Mouse (Mus musculus) embryonic facial prominence, embryonic 15.5 days (tissue): ENCODE data around the gene Gm5475. TPM values are rescaled to one million over a fixed set of nuclear protein-coding genes. Genes with fewer than 3 reads are reported as not detected.
A peak's percentile ranks its signal among the peaks of the same experiment; 100 is the strongest.

Experiments used
- ATAC-seq: fragments of 200-750 bp; cut with Nextera tagmentation; 2 replicates; pipeline ENCODE4 v1.8.0; 2017; ENCODE audit warnings: low read depth, moderate TSS enrichment; ENCODE audit not compliant: insufficient number of reproducible peaks, low FRiP score, low TSS enrichment
- H3K27ac ChIP-seq: fragments of 300-500 bp; sonication (generic); replicated peaks from 2 replicates; pipeline ENCODE4 v1.5.1; 2015; ENCODE audit warnings: mild to moderate bottlenecking, inconsistent platforms
- H3K27me3 ChIP-seq: fragments of 300-500 bp; sonication (generic); 2 replicates; pipeline ENCODE4 v1.6.1; 2015; ENCODE audit warnings: inconsistent platforms
- H3K36me3 ChIP-seq: fragments of 300-500 bp; sonication (generic); 2 replicates; pipeline ENCODE4 v1.6.1; 2015; ENCODE audit warnings: mild to moderate bottlenecking, inconsistent platforms
- H3K4me1 ChIP-seq: fragments of 300-500 bp; sonication (generic); 2 replicates; pipeline ENCODE4 v1.6.1; 2015; ENCODE audit warnings: inconsistent platforms
- H3K4me2 ChIP-seq: fragments of 300-500 bp; sonication (generic); replicated peaks from 2 replicates; pipeline ENCODE4 v1.6.1; 2015; ENCODE audit warnings: mild to moderate bottlenecking, inconsistent platforms
- H3K4me3 ChIP-seq: fragments of 300-500 bp; sonication (generic); replicated peaks from 2 replicates; pipeline ENCODE4 v1.5.1; 2015; ENCODE audit warnings: mild to moderate bottlenecking, inconsistent platforms
- H3K9ac ChIP-seq: fragments of 300-500 bp; sonication (generic); 2 replicates; pipeline ENCODE4 v1.6.1; 2015; ENCODE audit warnings: inconsistent platforms
- H3K9me3 ChIP-seq: fragments of 300-500 bp; sonication (generic); replicated peaks from 2 replicates; pipeline ENCODE4 v1.6.1; 2016; ENCODE audit warnings: inconsistent platforms
- WGBS: fragments of 180-500 bp; shearing (Covaris S2); methylation state at CpG from one replicate; pipeline ENCODE4 v1.1.7; 2015; 5-methylcytosine and 5-hydroxymethylcytosine counted together
- polyA plus RNA-seq: library from polyadenylated mRNA; unstranded; fragments of >200 nt; fragmentation: Nextera tagmentation; extraction: Ambion mirVana; gene quantifications from 2 replicates; pipeline ENCODE4 v1.2.1, GENCODE M21; 2015

The Gm5475 gene
- polyA plus RNA-seq, 1 experiment from 2014 or later = 0.07 TPM

GRCm38 (mm10) chr15:100414011-100414410 lies 7.9 kb upstream of the Gm5475 start:
- H3K9me3 ChIP-seq = no peaks in the 10 kb centered on the region
- ATAC-seq = no peak
- 61% methylated on average over 4 of the region's 4 CpGs for WGBS
- no peak overlapping the region for H3K4me3 ChIP-seq
- no peaks in the 10 kb centered on the region for H3K27me3 ChIP-seq
- H3K27ac ChIP-seq = no peak overlapping the region
- no peak overlapping the region for H3K9ac ChIP-seq
- peaks cover 18% of the 10 kb centered on the region for H3K36me3 ChIP-seq
- H3K4me2 ChIP-seq = no peak overlapping the region
- peaks cover 21% of the 10 kb centered on the region; the same call in 1 of the 2 replicates for H3K4me1 ChIP-seq

- no peak overlapping the region for H3K4me2 ChIP-seq
- no peaks in the 10 kb centered on the region for H3K9me3 ChIP-seq
- H3K27me3 ChIP-seq = no peaks in the 10 kb centered on the region
- peaks cover 12% of the 10 kb centered on the region; the same call in 1 of the 2 replicates for H3K36me3 ChIP-seq
- 93% methylated on average over 13 of the region's 13 CpGs for WGBS
- no peak overlapping the region for H3K9ac ChIP-seq
- peaks cover 26% of the 10 kb centered on the region; the same call in 1 of the 2 replicates for H3K4me1 ChIP-seq
- H3K4me3 ChIP-seq = no peak overlapping the region
- no peak overlapping the region for H3K27ac ChIP-seq
- ATAC-seq = no peak
These were observed 7.0 kb upstream of the Gm5475 start for GRCm38 (mm10) chr15:100414942-100415341.

- Histone ChIP-seq H3K9me3 (no peaks in the 10 kb centered on the region), H3K4me2 (no peak overlapping the region), H3K4me1 (peaks cover 30% of the 10 kb centered on the region; the same call in 1 of the 2 replicates), H3K27ac (no peak overlapping the region), H3K4me3 (no peak overlapping the region), H3K36me3 (peaks cover 12% of the 10 kb centered on the region; the same call in 1 of the 2 replicates), H3K27me3 (no peaks in the 10 kb centered on the region), H3K9ac (no peak overlapping the region)
- 85% methylated on average over 8 of the region's 8 CpGs for WGBS
- ATAC-seq = no peak
These were observed 6.3 kb upstream of the Gm5475 start for GRCm38 (mm10) chr15:100415684-100416083.

- ATAC-seq = no peak
- 66% methylated on average over 9 of the region's 9 CpGs for WGBS
- H3K4me1 ChIP-seq = peaks cover 37% of the 10 kb centered on the region
These were observed 4.0 kb upstream of the Gm5475 start for GRCm38 (mm10) chr15:100417854-100418450.

GRCm38 (mm10) chr15:100419311-100419710 lies 2.6 kb upstream of the Gm5475 start:
- Histone ChIP-seq H3K36me3 (no peaks in the 10 kb centered on the region), H3K9me3 (no peaks in the 10 kb centered on the region), H3K4me2 (no peak overlapping the region), H3K9ac (no peak overlapping the region), H3K27me3 (0 out of 2 replicates have a peak, but pooled peaks cover 3% of the 10 kb centered on the region), H3K27ac (no peak overlapping the region), H3K4me1 (peaks cover 49% of the 10 kb centered on the region), H3K4me3 (no peak overlapping the region)
- no peak for ATAC-seq
- WGBS = 67% methylated on average over 8 of the region's 8 CpGs

More at GRCm38 (mm10) chr15:100417854-100418450, 4.0 kb upstream of the Gm5475 start:
- Histone ChIP-seq H3K9me3 (no peaks in the 10 kb centered on the region), H3K4me3 (no peak overlapping the region), H3K27ac (0 out of 2 replicates have a peak overlapping the region, but pooled peaks have one; percentile 1), H3K36me3 (no peaks in the 10 kb centered on the region), H3K4me2 (no peak overlapping the region), H3K9ac (no peak overlapping the region), H3K27me3 (no peaks in the 10 kb centered on the region)

- no peak for ATAC-seq
- no peak overlapping the region for H3K27ac ChIP-seq
- H3K4me3 ChIP-seq = no peak overlapping the region
- 0 out of 2 replicates have a peak, but pooled peaks cover 4% of the 10 kb centered on the region for H3K27me3 ChIP-seq
- no peak overlapping the region for H3K4me2 ChIP-seq
- no peak overlapping the region for H3K9ac ChIP-seq
- 63% methylated on average over 9 of the region's 9 CpGs for WGBS
- H3K4me1 ChIP-seq = peaks cover 52% of the 10 kb centered on the region
- H3K9me3 ChIP-seq = no peaks in the 10 kb centered on the region
- no peaks in the 10 kb centered on the region for H3K36me3 ChIP-seq
These were observed 1.8 kb upstream of the Gm5475 start for GRCm38 (mm10) chr15:100419901-100420745.

- no peak for ATAC-seq
- peak overlapping the region; percentile 95 for H3K4me2 ChIP-seq
- 23% methylated on average over 8 of the region's 8 CpGs for WGBS
- H3K27ac ChIP-seq = 0 out of 2 replicates have a peak overlapping the region, but pooled peaks have one; percentile 17
- no peaks in the 10 kb centered on the region for H3K9me3 ChIP-seq
- H3K9ac ChIP-seq = no peak overlapping the region
- H3K4me3 ChIP-seq = peak overlapping the region; percentile 89
- H3K36me3 ChIP-seq = no peaks in the 10 kb centered on the region
- peaks cover 7% of the 10 kb centered on the region; the same call in 1 of the 2 replicates for H3K27me3 ChIP-seq
- H3K4me1 ChIP-seq = peaks cover 50% of the 10 kb centered on the region
These were observed 739 bp upstream of the Gm5475 start for GRCm38 (mm10) chr15:100421059-100421757.

- peak; percentile 26; the same call in 1 of the 2 replicates for ATAC-seq
- Histone ChIP-seq H3K4me3 (peak overlapping the region; percentile 89), H3K9ac (peak overlapping the region; percentile 77), H3K27me3 (peaks cover 7% of the 10 kb centered on the region; the same call in 1 of the 2 replicates), H3K36me3 (no peaks in the 10 kb centered on the region), H3K9me3 (no peaks in the 10 kb centered on the region), H3K27ac (0 out of 2 replicates have a peak overlapping the region, but pooled peaks have one; percentile 1), H3K4me2 (peak overlapping the region; percentile 95), H3K4me1 (peaks cover 40% of the 10 kb centered on the region)
- WGBS = 0% methylated on average over 42 of the region's 44 CpGs
These were observed 529 bp downstream of the Gm5475 start for GRCm38 (mm10) chr15:100422476-100422875.

- Histone ChIP-seq H3K4me2 (peak overlapping the region; percentile 95), H3K36me3 (no peaks in the 10 kb centered on the region), H3K27me3 (peaks cover 7% of the 10 kb centered on the region; the same call in 1 of the 2 replicates), H3K4me3 (peak overlapping the region; percentile 89), H3K27ac (peak overlapping the region; percentile 60), H3K9me3 (no peaks in the 10 kb centered on the region), H3K4me1 (peaks cover 35% of the 10 kb centered on the region), H3K9ac (peak overlapping the region; percentile 77)
- WGBS = under 1% methylated on average over 65 of the region's 65 CpGs
- peak; percentile 96 for ATAC-seq
These were observed 1.2 kb downstream of the Gm5475 start for GRCm38 (mm10) chr15:100422899-100423860.

- no peak overlapping the region for H3K27ac ChIP-seq
- no peaks in the 10 kb centered on the region for H3K9me3 ChIP-seq
- H3K9ac ChIP-seq = peak overlapping the region; percentile 0; the same call in 1 of the 2 replicates
- peaks cover 35% of the 10 kb centered on the region for H3K4me1 ChIP-seq
- H3K27me3 ChIP-seq = peaks cover 7% of the 10 kb centered on the region; the same call in 1 of the 2 replicates
- peak overlapping the region; percentile 89 for H3K4me3 ChIP-seq
- no peak for ATAC-seq
- H3K4me2 ChIP-seq = peak overlapping the region; percentile 95
- WGBS = 3% methylated on average over 14 of the region's 14 CpGs
- no peaks in the 10 kb centered on the region for H3K36me3 ChIP-seq
These were observed 2.0 kb downstream of the Gm5475 start for GRCm38 (mm10) chr15:100423916-100424315.
